Mouse (Mus musculus): Measurements from ENCODE around the gene S100a7a. TPM values are rescaled to one million over a fixed set of nuclear protein-coding genes. Genes with fewer than 3 reads are reported as not detected.
A peak's percentile ranks its signal among the peaks of the same experiment; 100 is the strongest.

The S100a7a gene
- polyA plus RNA-seq, 1 experiment = 0.11 TPM

DNA sequence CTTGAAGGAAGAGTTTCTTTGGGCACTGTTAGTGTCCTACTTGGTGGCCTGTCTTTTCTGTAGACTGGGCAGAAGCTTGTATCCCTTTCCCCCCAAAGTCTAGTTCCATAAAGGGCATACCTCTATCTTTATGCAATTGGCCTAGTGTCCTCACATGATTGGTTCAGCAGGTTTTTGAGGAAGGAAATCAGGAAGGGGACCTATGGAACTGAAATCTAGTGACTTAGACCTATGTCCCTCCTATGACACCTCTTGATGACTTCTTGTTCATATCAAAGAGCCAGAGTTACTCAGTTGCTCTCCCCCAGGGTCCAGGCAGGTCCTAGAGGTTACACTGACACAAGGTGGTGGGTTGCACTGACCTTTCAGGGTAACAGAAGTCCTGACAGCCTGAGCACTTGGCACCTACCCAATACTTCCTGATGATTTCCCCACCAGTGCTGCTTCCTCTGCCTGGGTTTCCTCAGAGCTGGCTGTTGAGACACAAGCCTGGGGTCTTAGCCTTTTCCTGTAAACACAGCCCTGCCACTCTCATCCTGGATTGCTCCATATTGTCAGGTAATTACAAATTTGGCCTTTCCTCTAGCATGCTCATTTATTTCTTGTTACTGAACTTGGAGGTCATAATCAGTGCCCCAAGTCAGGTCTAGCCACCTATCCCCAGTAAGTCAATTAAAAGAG, 5.7 kb downstream of the S100a7a start:
- TF ChIP-seq MYOG (IDR thresholded peaks at IDR 0.05; ENCODE audit: control insufficient read depth, extremely low read depth, insufficient read length) (no peak), MYOD1 (IDR thresholded peaks at IDR 0.05; ENCODE audit: control insufficient read depth, insufficient read length, low read depth) (no peak), CTCF (IDR thresholded peaks at IDR 0.05; ENCODE audit: control insufficient read depth, insufficient read depth, insufficient read length) (no peak), CEBPB (IDR thresholded peaks at IDR 0.05; ENCODE audit: low read depth) (no peak)
- Histone ChIP-seq H3K79me2 (ENCODE audit: control insufficient read depth, insufficient read depth) (no peaks in the 10 kb centered on the region), H3K79me3 (ENCODE audit: low read depth) (peaks cover 1% of the 10 kb centered on the region)

DNA sequence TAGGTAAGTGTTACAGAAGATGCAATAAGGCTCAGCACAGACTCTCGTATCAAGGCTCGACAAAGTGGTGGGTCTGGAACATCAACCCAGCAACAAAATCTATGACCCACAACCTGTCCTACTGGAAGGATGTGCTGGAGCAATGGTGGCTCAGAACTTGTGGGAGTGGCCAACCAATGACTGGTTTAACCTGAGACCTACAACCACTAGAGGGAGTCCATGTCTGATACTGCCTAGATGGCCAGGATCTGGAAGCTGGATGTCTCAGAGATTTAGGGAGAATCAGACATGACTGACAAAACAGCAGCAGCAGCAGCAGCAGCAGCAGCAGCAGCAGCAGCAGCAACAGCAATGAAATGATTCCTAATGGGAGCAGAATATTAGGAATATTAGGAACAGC, 10.4 kb downstream of the S100a7a start:
- Histone ChIP-seq H3ac (ENCODE audit: control insufficient read depth, insufficient read length, low read depth) (no peak overlapping the region), H3K79me2 (ENCODE audit: control insufficient read depth, insufficient read depth) (no peaks in the 10 kb centered on the region), H3K79me3 (ENCODE audit: low read depth) (peaks cover 1% of the 10 kb centered on the region), H3K27me3 (ENCODE audit: control insufficient read depth, insufficient read depth, insufficient read length) (peaks cover 5% of the 10 kb centered on the region), H3K4me3 (ENCODE audit: insufficient read depth, poor library complexity, severe bottlenecking) (no peak overlapping the region), H3K36me3 (ENCODE audit: control insufficient read depth, insufficient read depth) (no peaks in the 10 kb centered on the region)
- TF ChIP-seq CTCF (IDR thresholded peaks at IDR 0.05; ENCODE audit: control insufficient read depth, insufficient read depth, insufficient read length) (peak; percentile 21), MYOG (IDR thresholded peaks at IDR 0.05; ENCODE audit: control insufficient read depth, extremely low read depth, insufficient read length) (no peak)

More for the DNA sequence above, 5.7 kb downstream of the S100a7a start:
- H3ac ChIP-seq (ENCODE audit: control insufficient read depth, insufficient read length, low read depth) = no peak overlapping the region
- no peak overlapping the region for H3K4me3 ChIP-seq (ENCODE audit: insufficient read depth, poor library complexity, severe bottlenecking)
- H3K27me3 ChIP-seq (ENCODE audit: control insufficient read depth, insufficient read depth, insufficient read length) = peaks cover 4% of the 10 kb centered on the region
- no peaks in the 10 kb centered on the region for H3K36me3 ChIP-seq (ENCODE audit: control insufficient read depth, insufficient read depth)

DNA sequence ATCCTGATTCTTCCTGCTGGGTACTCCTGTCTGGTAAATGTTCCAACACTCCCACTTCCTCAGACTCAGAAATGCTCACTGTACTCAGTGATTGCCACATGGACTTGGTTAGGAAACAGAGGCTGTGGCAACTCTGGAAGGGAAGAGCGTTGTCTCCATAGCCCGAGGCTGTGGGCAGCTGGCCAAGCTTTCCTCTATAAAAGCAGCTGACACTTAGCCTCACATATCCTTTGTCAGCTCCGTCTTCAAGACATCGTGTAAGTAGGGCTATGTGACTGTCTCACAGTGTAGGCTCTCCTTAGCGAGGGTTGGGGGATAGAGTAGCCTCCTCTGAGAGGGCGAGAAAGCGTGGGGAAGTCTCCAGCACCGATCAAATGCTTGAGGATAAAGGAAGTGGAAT, 15.0 kb downstream of the S100a7a start, which contains the start of gene S100a8:
TSS of gene S100a8 (plus strand) at position 133 of the 400 bp plus-strand sequence.
- Histone ChIP-seq H3ac (ENCODE audit: control insufficient read depth, insufficient read length, low read depth) (no peak within 1 kb of the TSS), H3K36me3 (ENCODE audit: control insufficient read depth, insufficient read depth) (no peaks in the 10 kb centered on the region)
- no peak for TF ChIP-seq MYOD1 (IDR thresholded peaks at IDR 0.05; ENCODE audit: control insufficient read depth, insufficient read length, low read depth)
- TF ChIP-seq CTCF (IDR thresholded peaks at IDR 0.05; ENCODE audit: control insufficient read depth, insufficient read depth, insufficient read length) = no peak
- TF ChIP-seq CEBPB (IDR thresholded peaks at IDR 0.05; ENCODE audit: low read depth) = no peak
- TF ChIP-seq MYOG (IDR thresholded peaks at IDR 0.05; ENCODE audit: control insufficient read depth, extremely low read depth, insufficient read length) = no peak
- TF ChIP-seq USF1 (IDR thresholded peaks at IDR 0.05; ENCODE audit: low read depth) = no peak
- no peak for TF ChIP-seq MAX (IDR thresholded peaks at IDR 0.05)
- no peak for TF ChIP-seq FOSL1 (IDR thresholded peaks at IDR 0.05; ENCODE audit: insufficient read depth, low read length, poor library complexity, severe bottlenecking)

DNA sequence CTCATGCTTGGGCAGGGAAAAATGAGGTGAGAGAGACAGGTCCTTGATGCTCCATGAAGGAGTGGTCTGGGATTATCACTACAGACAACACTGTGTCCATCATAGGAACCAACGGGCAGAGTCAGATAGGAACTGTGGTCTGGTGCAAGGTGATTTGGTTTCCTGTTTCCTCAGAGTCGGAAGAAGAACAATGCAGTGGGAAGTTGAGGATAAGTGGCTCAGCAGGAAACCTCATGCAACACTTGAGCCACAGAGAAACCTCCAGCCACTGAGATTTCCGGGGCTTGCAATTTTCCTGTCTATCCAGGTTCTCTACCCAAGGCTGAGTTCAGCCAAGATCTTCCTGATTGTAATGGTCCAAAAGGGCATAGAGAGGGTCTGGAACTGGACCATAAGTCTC, 24.8 kb downstream of the S100a7a start:
- H3ac ChIP-seq (ENCODE audit: control insufficient read depth, insufficient read length, low read depth) = no peak overlapping the region
- no peaks in the 10 kb centered on the region for H3K36me3 ChIP-seq (ENCODE audit: control insufficient read depth, insufficient read depth)
- H3K4me3 ChIP-seq (ENCODE audit: insufficient read depth, poor library complexity, severe bottlenecking) = no peak overlapping the region
- H3K79me2 ChIP-seq (ENCODE audit: control insufficient read depth, insufficient read depth) = no peaks in the 10 kb centered on the region
- H3K27me3 ChIP-seq (ENCODE audit: control insufficient read depth, insufficient read depth, insufficient read length) = peaks cover 21% of the 10 kb centered on the region
- no peaks in the 10 kb centered on the region for H3K79me3 ChIP-seq (ENCODE audit: low read depth)
- TF ChIP-seq MYOD1 (IDR thresholded peaks at IDR 0.05; ENCODE audit: control insufficient read depth, insufficient read length, low read depth) = no peak
- no peak for TF ChIP-seq MAX (IDR thresholded peaks at IDR 0.05)
- TF ChIP-seq CTCF (IDR thresholded peaks at IDR 0.05; ENCODE audit: control insufficient read depth, insufficient read depth, insufficient read length) = no peak
- no peak for TF ChIP-seq FOSL1 (IDR thresholded peaks at IDR 0.05; ENCODE audit: insufficient read depth, low read length, poor library complexity, severe bottlenecking)
- no peak for TF ChIP-seq MYOG (IDR thresholded peaks at IDR 0.05; ENCODE audit: control insufficient read depth, extremely low read depth, insufficient read length)
- no peak for TF ChIP-seq USF1 (IDR thresholded peaks at IDR 0.05; ENCODE audit: low read depth)
- TF ChIP-seq CEBPB (IDR thresholded peaks at IDR 0.05; ENCODE audit: low read depth) = no peak

More for the DNA sequence above, 15.0 kb downstream of the S100a7a start, which contains the start of gene S100a8:
- H3K4me3 ChIP-seq (ENCODE audit: insufficient read depth, poor library complexity, severe bottlenecking) = no peak within 1 kb of the TSS
- H3K79me2 ChIP-seq (ENCODE audit: control insufficient read depth, insufficient read depth) = no peaks in the 10 kb centered on the region
- peaks cover 1% of the 10 kb centered on the region for H3K79me3 ChIP-seq (ENCODE audit: low read depth)
- H3K27me3 ChIP-seq (ENCODE audit: control insufficient read depth, insufficient read depth, insufficient read length) = peaks cover 6% of the 10 kb centered on the region

GRCm38 (mm10) chr3:90683929-90684328, 30.1 kb downstream of the S100a7a start:
- Histone ChIP-seq H3K79me2 (ENCODE audit: control insufficient read depth, insufficient read depth) (no peaks in the 10 kb centered on the region), H3K27me3 (ENCODE audit: control insufficient read depth, insufficient read depth, insufficient read length) (peaks cover 4% of the 10 kb centered on the region), H3ac (ENCODE audit: control insufficient read depth, insufficient read length, low read depth) (no peak overlapping the region), H3K79me3 (ENCODE audit: low read depth) (no peaks in the 10 kb centered on the region), H3K4me3 (ENCODE audit: insufficient read depth, poor library complexity, severe bottlenecking) (no peak overlapping the region), H3K36me3 (ENCODE audit: control insufficient read depth, insufficient read depth) (no peaks in the 10 kb centered on the region)
- no peak for TF ChIP-seq CTCF (IDR thresholded peaks at IDR 0.05; ENCODE audit: control insufficient read depth, insufficient read depth, insufficient read length)
- TF ChIP-seq USF1 (IDR thresholded peaks at IDR 0.05; ENCODE audit: low read depth) = no peak
- TF ChIP-seq CEBPB (IDR thresholded peaks at IDR 0.05; ENCODE audit: low read depth) = no peak
- no peak for TF ChIP-seq MYOG (IDR thresholded peaks at IDR 0.05; ENCODE audit: control insufficient read depth, extremely low read depth, insufficient read length)
- no peak for TF ChIP-seq MYOD1 (IDR thresholded peaks at IDR 0.05; ENCODE audit: control insufficient read depth, insufficient read length, low read depth)
- no peak for TF ChIP-seq FOSL1 (IDR thresholded peaks at IDR 0.05; ENCODE audit: insufficient read depth, low read length, poor library complexity, severe bottlenecking)
- TF ChIP-seq MAX (IDR thresholded peaks at IDR 0.05) = no peak

DNA sequence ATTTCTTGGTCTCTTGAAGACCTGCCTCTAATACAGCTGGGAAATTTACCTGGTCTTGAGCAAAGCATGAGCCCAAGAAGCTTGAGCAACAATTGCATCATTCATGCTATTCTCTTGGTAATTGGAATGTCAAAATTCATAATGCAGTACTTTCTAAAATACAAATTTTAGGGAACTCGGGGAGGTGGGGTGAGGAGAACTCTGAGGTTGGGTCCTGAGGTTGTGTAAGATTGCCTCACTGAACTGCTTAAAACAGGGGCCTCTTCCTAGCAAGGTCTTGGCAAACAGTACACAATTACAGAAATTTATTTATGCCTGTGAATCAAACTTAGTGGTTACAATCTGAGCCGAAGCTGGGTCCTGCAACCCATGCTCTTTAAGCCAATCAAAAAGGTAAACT, 33.0 kb downstream of the S100a7a start:
- Histone ChIP-seq H3ac (ENCODE audit: control insufficient read depth, insufficient read length, low read depth) (no peak overlapping the region), H3K4me3 (ENCODE audit: insufficient read depth, poor library complexity, severe bottlenecking) (no peak overlapping the region), H3K36me3 (ENCODE audit: control insufficient read depth, insufficient read depth) (no peaks in the 10 kb centered on the region), H3K79me2 (ENCODE audit: control insufficient read depth, insufficient read depth) (no peaks in the 10 kb centered on the region), H3K27me3 (ENCODE audit: control insufficient read depth, insufficient read depth, insufficient read length) (peaks cover 13% of the 10 kb centered on the region), H3K79me3 (ENCODE audit: low read depth) (no peaks in the 10 kb centered on the region)
- TF ChIP-seq MYOG (IDR thresholded peaks at IDR 0.05; ENCODE audit: control insufficient read depth, extremely low read depth, insufficient read length) (no peak), MYOD1 (IDR thresholded peaks at IDR 0.05; ENCODE audit: control insufficient read depth, insufficient read length, low read depth) (no peak), FOSL1 (IDR thresholded peaks at IDR 0.05; ENCODE audit: insufficient read depth, low read length, poor library complexity, severe bottlenecking) (no peak), USF1 (IDR thresholded peaks at IDR 0.05; ENCODE audit: low read depth) (no peak), CTCF (IDR thresholded peaks at IDR 0.05; ENCODE audit: control insufficient read depth, insufficient read depth, insufficient read length) (no peak), MAX (IDR thresholded peaks at IDR 0.05) (no peak), CEBPB (IDR thresholded peaks at IDR 0.05; ENCODE audit: low read depth) (no peak)
